Mouse (Mus musculus) retina, adult 2 months (tissue): ENCODE data around the gene Pax5.

Experiments used
- DNase-seq: peaks from one replicate; pipeline ENCODE4 v3.0.0-alpha.2; 2012; ENCODE audit warnings: low read depth, low spot score

The Pax5 gene

GRCm38 (mm10) chr4:44597965-44598364 lies 112.3 kb downstream of the Pax5 start:
- DNase-seq: no peak

- no peak for DNase-seq
Observed at GRCm38 (mm10) chr4:44593091-44593490, 117.2 kb downstream of the Pax5 start.

- no peak for DNase-seq
Observed at GRCm38 (mm10) chr4:44582687-44583086, 127.6 kb downstream of the Pax5 start.

GRCm38 (mm10) chr4:44578591-44578990 lies 131.7 kb downstream of the Pax5 start:
- no peak for DNase-seq

GRCm38 (mm10) chr4:44577293-44577692 lies 133.0 kb downstream of the Pax5 start:
- DNase-seq: no peak

- no peak for DNase-seq
Observed at GRCm38 (mm10) chr4:44576786-44577185, 133.5 kb downstream of the Pax5 start.

GRCm38 (mm10) chr4:44573017-44573416 lies 137.3 kb downstream of the Pax5 start:
- no peak for DNase-seq

- DNase-seq: no peak
Observed at GRCm38 (mm10) chr4:44572373-44572772, 137.9 kb downstream of the Pax5 start.

- DNase-seq: no peak
Observed at GRCm38 (mm10) chr4:44569138-44569537, 141.1 kb downstream of the Pax5 start.

GRCm38 (mm10) chr4:44568666-44569065 lies 141.6 kb downstream of the Pax5 start:
- DNase-seq: no peak

- DNase-seq: no peak
Observed at GRCm38 (mm10) chr4:44566401-44566800, 143.9 kb downstream of the Pax5 start.

GRCm38 (mm10) chr4:44565126-44566082 lies 144.9 kb downstream of the Pax5 start:
- DNase-seq: no peak

- DNase-seq: peak; percentile 47
Observed at GRCm38 (mm10) chr4:44564602-44565001, 145.7 kb downstream of the Pax5 start.

- no peak for DNase-seq
Observed at GRCm38 (mm10) chr4:44560956-44561355, 149.3 kb downstream of the Pax5 start.

GRCm38 (mm10) chr4:44558564-44558955 lies 151.7 kb downstream of the Pax5 start:
- DNase-seq: no peak

- peak; percentile 25 for DNase-seq
Observed at GRCm38 (mm10) chr4:44557815-44558563, 152.3 kb downstream of the Pax5 start.

- DNase-seq: no peak
Observed at GRCm38 (mm10) chr4:44556586-44557281, 153.6 kb downstream of the Pax5 start.

- no peak for DNase-seq
Observed at GRCm38 (mm10) chr4:44555576-44555975, 154.7 kb downstream of the Pax5 start.

- DNase-seq: no peak
Observed at GRCm38 (mm10) chr4:44551470-44551869, 158.8 kb downstream of the Pax5 start.

- no peak for DNase-seq
Observed at GRCm38 (mm10) chr4:44549029-44549428, 161.3 kb downstream of the Pax5 start.

- DNase-seq: no peak
Observed at GRCm38 (mm10) chr4:44545669-44546068, 164.6 kb downstream of the Pax5 start.

- no peak for DNase-seq
Observed at GRCm38 (mm10) chr4:44544495-44544894, 165.8 kb downstream of the Pax5 start.
